Mouse (Mus musculus): ENCODE measurements at regions not wholly inside any gene's neighbourhood (a gene's known extent, or its start where the extent isn't known, plus 50 kb on each side); places are given as distances from the start of the nearest gene placed in this dataset.

DNA sequence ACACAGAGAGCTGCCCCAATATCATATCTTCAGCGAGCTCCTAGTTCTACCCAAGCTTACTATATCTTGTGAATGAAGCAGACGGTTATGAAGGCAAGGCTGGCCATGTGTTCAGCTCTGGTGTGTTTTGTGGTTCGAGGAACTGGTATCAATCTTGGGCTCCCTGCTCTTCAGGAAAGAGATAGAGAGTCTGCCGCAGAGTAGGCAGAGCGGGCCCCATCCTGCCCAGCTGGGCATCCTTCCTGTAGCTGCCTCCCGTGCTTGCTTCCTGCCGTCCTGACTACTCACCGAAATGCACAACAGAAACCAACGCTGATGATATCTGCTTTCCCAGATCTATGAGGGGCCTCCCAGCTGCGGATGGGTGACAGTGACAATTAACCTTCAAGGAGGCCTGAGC lies 60.3 kb downstream of the Snrpe start:
- DNase-seq: no peak

DNA sequence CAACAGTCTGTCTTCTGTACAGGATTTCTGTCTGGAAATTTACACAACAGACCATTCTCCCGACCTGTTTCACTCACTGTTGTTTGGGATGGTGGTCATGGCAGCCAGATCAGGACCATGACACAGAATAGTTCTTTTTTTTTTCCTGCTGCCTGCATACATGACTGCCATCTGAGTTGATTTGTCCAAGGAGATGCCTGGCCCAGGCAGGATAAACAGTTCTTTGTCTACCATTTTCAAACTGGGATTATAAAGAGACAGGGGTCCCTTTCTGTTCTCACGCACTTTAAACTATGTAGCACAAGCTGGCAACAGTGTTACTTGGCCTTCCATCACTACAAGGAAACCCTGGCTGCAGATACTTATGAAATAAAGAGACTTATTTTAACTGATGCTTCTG lies 61.1 kb downstream of the Snrpe start:
- DNase-seq: no peak

DNA sequence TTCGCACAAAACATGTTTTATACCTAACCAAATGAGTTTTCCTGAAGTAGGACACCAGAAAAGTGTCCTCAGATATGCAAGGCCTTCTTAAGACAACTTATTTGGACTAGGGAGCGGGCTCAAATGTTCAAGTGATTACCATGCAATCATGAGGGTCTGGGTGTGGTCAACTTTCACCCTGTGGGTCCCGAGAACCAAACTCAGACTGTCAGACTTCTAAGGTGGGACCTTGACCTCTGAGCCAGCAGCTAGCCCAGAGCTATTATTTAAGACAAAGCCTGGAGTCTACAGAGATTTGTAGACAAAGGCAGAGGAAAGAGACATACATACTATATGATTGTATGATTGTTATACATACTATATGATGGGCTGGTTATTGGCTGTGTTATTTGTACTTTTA lies 62.5 kb downstream of the Snrpe start:
- no peak for DNase-seq

DNA sequence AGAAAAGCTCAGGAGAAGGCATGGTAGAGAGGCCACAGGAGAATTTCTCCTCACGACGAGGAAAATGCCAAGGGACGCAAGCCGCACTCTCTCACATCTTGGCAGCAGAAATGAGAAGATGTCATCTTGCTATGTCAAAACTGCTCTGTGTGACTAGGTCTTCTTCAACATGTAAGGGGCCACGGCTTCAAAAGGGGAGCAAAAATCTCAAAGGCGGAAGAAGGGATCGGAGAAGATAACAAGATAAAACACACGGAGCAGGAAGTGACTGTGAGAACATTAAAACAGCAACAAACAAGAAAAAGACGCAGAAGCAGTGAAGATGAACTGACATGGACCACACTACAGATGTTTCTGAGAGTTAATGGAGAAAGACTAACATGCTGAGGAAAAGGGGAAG lies 65.1 kb downstream of the Snrpe start:
- no peak for DNase-seq

DNA sequence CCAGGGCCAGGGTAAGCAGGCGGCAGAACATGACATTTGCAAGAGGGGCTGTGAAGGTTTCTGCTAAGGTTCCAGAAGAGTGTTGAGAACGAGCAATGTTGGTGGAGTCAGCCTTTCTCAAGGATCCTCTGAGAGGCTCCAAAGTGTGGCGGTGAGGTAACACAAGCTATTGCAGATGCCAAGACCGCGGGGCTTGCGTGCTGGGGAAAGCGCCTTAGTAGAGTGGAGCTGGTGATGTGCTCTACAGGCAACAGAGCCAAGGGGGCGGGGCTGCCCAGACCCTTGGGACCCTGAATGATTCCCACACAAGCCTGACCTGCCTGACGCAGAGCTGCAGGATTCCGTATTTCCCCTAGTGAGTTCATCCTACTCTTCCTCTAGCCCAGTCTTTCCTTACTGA lies 66.3 kb downstream of the Snrpe start:
- no peak for DNase-seq

DNA sequence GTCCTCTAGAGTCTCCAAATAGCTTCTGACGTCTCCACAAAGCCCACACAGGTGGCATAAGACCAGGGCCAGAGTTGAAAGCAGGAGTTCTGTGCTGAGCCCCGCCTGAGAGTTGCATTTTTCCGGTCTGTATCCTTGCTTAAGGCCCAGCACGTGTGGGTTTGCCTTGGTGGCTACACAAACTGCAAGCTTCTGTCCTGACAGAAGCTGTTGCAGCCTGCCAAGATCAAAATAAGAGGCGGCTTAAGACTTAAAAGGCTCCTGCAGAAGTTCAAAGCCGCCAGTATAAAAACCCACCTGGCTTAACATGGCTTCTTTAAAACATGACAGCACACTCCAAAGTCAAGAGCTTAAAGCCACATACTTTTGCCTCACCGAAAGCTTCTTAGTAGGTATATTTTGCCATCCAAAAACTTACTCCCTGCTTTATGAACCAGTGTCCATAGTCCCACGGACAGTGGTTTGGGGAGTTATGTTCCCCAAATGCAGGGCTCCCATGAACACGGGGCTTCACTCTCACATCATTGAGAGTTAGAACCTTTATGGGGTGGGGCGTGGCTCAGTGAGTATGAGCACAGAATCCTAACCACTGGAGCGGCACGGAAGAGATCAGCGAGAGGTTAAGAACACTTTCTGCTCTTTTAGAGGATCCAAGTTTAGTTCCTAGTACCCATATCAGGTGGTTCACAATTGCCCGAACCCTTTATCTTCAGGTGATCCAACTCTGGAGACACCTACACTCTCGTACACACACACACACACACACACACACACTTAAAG lies 67.9 kb downstream of the Snrpe start:
- DNase-seq: no peak

DNA sequence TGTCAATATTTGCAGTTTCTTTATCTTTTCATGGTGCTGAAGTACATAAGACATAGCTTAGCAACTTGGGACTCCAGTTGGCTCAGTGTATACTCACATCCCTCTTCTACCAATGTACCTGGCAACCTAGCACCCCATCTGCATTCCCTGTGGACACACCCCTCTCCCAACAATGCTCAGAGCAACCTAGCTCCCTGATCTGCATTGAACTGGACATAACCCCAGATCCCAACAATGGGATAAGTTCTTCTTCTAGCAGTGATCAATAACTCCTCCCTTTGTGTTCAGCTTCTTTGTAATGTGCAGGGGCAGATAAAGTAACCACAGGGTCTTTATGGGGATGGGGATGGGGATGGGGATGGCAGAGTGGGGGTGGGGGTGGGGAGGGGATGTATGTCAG lies 79.4 kb downstream of the Snrpe start:
- no peak for DNase-seq

DNA sequence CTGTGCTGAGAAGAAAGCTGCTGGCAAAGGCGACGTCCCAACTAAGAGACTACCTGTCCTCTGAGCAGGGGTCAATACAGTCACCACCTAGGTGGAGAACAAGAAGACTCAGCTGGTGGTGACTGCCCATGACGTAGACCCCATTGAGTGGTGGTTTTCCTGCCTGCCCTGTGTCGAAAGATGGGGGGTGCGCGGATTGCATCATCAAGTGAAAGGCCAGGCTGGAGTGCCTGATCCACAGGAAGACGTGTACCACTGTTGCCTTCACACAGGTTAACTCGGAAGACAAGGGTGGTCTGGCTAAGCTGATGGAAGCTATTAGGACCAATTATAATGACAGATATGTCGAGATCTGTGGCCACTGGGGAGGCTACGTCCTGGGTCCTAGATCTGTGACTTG lies 80.3 kb downstream of the Snrpe start:
- DNase-seq: no peak

DNA sequence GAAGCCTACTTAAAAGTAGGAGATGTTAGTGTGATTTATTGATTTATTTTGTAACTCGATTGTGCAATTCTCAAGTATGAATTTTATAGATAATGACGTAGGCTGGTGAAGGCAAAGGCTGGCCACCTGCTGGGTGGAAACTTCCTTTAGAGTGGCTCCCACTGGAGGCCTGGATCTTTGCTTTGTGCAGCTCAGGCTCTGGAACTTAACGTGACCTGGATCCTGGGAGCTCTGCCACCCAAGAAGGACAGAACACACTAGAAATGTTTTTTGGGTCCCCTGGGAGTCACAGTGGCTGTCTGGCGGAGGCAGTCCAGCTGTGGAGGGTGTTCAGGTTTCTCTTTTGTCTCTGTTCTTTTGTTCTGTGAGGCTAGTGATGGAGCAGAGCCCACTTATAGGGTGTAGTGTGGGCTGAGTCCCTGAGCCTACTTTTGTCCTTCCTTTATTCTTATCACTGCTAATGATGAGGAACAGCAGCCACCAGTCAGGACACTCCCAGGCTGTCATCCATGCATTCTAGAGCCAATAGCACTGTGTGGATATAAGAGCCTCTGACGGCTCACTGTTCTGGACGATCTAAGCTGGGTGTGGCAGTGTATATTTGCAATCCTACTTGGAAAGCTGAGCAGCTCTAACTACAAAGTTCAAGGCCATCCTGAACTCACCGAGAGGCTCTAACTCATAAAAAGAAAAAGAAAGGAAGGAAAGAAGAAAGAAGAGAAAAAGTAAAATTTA lies 82.3 kb downstream of the Snrpe start:
- DNase-seq: no peak

DNA sequence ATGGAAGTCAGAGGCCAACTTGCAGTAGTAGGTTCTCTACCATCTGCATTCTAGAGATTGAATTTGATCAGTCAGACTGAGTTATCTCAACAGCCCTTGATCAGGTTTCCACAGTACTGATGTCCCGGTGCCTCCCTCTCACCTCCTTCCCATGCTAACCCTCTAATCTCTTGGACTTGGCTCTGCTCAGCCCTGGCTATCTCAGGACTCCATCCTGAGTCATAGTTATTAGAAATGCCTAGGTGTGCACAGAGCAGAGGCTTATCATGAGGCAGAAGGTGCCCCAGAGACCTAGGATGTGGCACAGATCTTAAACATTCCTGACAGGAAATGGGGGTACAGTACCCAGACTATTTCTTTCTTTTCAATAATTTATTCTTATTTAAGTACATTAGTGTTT lies 87.3 kb downstream of the Snrpe start:
- DNase-seq: no peak

DNA sequence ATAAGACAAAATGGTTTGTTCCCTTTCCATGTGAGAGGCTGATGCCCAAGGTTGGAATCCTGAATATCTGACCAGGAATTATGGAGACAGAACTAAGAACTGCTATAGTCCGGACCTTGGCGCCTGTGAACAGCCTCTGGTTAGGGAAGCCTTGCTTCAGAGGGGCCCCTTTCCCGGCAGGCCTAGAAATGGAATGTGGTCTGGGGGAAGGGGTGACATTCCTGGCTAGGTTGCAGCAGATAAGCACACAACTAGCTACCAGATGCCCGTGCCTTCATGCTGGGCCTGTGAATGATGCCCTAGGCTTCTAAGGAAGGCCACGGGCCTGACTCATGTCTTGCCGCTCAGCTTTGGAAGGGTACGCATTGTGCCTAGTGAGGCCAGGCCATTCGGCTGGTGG lies 89.4 kb downstream of the Snrpe start:
- DNase-seq: no peak

DNA sequence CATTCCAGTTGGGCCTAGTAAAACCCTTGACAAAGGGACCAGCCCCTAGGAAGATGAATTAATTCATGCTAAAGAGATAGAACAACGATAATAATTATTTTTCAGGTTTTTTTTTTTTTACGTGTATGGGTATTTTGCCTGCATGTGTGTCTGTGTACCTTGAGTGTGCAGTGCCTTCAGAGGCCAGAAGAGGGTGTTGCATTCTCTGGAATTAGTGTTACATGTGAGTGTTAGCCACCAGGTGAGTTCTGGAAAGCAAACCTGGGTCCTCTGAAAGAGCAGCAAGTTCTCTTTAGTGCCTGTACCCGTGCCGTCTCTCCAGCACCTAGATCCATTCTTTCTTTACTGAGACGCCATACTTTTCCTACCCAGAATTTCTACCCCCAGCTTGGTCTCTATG lies 92.8 kb upstream of the Sox13 start:
- no peak for DNase-seq

DNA sequence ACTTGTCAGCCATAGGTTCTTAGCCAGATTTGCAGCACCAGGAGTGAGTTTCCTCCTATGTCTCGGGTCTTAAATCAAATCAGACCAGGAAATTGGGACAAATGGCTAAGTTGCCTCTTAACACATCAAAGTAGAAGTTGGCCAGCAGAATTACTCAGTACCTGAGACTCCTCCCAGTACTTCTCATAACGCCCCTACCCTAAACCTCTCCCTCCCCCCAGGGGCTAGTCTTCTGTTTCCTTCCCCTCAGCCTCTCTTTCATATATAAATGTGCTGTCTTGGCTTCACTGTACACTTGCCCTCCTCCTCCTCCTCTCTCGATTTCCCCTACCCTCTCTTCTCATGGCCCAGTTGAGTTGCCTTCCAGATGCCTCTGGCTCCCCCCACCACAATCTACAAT lies 79.9 kb upstream of the Sox13 start:
- DNase-seq: no peak

DNA sequence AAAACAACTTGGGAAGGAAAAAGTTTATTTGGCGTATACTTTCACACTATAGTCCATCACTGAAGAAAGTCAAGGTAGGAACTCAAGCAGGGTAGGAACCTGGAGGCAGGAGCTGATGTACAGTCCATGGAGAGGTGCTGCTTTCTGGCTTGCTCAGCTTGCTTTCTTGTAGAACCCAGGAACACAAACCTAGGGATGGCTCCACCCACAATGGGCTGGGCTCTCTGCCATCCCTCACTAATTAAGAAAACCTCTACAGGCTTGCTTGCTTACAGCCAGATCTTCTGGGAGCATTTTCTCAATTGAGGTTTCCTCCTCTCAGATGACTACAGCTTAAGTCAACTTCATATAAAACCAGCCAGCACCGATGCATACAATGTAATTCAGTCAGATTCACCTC lies 79.2 kb upstream of the Sox13 start:
- no peak for DNase-seq

DNA sequence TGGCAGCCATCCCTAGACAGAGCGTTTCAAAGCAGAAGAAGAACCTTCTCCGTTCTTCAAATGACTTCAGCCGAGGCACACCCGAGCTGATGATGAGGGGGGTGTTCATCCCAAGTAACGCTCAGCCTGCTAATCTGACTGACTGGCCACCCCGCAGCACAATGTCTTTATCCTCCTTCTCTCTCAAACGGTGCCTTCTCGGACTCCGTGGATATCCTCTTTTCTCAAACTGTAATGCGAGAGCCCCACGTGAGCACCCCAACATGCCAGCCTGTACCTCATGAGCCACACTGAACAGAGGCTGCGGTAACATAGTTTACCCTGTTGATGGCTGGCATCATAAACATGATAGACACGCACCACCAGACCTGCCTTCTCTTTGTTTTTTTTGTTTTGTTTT lies 76.8 kb upstream of the Sox13 start:
- DNase-seq: no peak

DNA sequence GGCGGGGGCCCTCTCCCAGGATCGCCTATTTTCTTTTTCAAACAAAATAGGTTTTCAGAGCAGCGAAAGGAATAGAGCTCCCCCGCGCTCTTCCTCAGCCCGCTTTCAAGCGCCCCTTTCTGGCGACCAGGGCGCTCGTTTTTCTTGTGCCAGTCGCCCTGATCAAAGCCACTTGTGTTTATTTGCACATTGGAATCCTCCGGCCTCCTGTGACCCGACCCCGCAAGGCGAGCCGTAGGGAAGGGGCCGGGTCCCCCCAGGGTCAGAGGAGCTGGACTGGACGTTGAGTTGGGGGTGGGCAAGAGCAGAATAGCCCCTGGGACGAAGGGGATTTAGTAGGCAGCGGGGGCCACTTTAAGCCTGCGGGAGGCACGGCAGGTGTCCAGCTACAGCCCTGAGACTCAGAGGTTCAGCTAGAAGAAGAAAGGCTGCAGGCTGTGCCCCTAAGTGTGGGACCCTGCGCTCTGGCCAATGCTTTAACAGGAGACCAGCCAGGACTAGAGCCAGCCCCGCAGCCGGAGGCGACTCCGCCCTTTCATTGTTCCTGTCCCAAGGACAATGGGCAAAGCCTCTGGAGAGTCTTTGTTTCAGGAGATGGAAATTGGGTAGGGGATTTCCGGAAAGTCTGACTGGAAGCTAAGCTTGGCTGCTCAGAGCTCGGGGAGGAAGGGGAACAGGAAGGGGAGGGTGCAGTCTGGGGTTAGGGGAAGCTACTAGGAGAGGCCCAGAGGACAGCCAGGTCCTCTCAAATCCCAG lies 69.0 kb upstream of the Sox13 start:
- DNase-seq: peak; percentile 29 to 41

DNA sequence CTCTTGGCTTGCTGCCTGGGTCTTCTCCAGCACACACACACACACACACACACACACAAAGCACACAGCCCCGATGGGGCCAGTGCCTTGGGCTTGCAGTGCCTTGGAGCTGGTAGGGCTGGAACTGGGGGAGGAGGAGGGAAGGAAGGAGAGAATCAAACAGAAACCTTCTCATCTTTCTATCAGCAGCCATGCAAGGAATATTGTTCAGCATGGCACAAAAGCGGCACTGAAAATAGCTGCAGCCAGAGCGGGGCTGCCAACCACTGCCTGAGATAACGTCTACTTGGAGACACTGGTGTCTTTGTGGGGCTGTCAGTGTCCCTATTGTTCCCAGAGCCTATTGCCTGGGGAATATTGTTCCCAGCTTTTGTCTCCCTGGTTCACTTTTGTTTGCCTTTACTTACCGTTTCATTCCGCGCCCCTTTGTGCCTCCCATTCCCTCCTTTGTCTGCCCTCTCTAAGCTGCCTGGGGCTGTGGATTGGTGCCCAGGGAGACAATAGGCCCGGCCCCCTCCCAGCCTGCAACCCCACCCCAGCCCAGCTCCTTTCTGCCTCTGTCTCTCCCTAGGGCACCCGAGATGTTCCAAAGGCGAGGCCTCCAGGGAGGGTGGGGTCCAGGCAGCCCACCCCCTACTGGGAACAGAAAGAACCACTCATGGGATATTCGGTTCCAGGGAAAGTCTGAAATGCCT lies 68.3 kb upstream of the Sox13 start:
- peak; percentile 26 to 28 for DNase-seq

DNA sequence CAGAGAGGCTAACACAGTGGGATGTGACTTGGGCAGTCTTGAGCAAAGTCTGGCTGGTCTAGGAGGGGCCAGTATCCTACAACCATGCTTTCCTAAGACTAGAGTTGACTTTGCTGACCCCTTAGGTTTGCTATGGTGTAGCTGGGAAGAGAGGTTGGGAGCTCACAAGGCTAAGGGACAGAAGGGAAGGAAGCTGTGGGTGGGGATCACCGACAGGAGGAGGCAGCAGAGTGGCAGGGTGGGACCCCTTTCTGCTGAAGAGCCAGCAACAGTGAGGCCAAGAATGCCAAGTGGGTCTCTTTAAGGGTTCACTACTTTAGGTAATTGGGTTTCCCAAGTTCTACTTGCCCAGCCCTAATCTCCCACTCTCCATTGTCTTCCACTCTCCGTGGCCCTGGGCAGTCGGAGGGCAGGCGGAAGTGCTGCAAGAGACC lies 67.7 kb upstream of the Sox13 start:
- DNase-seq: no peak

DNA sequence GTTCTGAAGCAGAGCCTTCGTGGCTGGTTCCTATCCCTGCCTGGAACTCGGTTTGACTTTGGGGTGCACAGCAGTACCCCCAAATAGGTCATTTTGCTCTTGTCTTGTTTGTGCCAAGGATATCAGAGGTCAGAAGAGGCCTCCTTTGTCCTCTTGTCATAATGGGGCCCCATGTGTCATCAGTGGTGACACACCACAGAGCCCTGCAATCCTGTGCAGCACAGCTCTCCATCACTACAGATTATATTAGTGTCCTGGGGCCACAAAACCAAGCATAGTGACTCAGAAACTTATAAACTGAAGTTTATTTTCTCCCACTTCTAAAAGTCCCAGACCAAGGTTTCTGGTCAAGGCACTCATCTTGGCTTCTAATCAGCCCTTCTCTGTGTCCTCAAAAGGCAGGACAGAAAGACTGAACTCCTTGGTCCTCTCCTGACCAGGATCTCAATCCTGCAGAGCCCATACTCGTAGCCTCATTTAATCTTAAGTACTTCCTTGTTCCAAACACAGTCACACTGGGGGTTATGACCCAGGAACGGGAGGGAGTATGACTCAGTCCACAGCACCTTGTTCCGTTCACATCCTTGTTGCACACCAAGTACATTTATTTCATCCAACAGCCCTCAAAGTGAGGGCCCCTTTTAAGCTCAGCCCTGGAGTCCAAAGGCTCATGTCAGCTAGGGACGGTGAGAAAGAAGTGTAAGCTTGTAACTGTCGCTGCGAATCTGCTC lies 63.2 kb upstream of the Sox13 start:
- DNase-seq: no peak

DNA sequence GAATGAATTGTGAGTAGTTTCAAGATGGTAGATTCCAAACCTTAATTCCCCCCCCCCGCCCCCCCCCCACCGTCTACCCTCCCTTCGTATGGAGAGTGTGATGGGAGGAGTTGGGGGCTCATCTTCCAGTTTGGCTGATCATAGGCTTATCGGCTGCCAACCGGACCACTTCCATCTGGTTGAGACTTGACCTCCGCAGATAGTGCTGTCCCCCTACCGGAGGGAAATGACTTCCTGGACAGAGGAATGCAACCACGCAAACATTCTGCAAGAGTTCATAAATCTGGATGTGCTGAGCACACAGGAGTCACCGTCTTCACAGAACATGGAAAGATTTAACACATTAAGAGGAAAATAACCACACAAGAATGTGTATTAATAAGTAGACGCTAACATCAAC lies 62.2 kb upstream of the Sox13 start:
- DNase-seq: no peak

DNA sequence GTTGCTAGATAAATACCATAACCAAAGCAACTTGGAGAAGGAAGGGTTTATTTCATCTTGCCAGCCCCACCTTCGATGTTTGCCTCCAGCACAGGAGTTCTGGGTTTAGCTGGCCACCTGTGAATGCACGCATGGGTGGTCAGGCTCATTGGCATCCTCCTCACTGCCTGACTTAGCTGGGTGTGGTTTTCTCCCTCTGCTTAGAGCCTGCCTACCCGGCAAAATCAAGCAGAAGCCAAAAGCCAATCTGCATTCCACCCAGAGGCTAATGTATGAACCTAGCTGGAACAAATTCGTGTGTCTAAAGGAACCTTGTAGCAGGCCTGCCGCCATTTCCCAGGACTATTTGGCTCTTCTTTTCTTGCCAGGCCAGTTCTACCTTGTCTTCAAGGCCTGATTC lies 58.7 kb upstream of the Sox13 start:
- DNase-seq: no peak

DNA sequence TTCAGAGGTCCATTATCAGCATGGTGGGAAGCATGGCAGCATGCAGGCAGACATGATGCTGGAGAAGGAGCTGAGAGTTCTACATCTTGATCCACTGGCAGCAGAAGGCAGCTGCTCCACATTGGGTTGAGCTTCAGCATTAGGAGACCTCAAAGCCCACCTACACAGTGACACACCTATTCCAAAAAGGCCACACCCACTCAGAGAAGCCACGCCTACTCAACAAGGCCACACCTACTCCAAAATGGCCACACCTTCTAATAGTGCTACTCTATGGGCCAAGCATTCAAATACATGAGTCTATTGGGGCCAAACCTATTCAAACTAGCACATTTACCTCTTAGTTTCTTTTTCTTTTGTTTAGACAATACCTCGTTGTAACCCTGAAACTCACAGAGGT lies 50.4 kb upstream of the Sox13 start:
- DNase-seq: no peak
